Mouse (Mus musculus) heart, postnatal 36 days (tissue): ENCODE measurements around the gene Siglecg. TPM values are rescaled to one million over a fixed set of nuclear protein-coding genes. Genes with fewer than 3 reads are reported as not detected.

Source experiments
- DNase-seq, 2 experiments: peaks; one replicate each; pipeline ENCODE4 v3.0.0; 2021 to 2022
- intact Hi-C: fragments of 180-260 bp; cut with DNase I; formaldehyde crosslinking; loops from one replicate; pipeline ENCODE4 v1.15.1; 2025
- total RNA-seq, 2 experiments: library from RNA; stranded (reverse); gene quantifications; 2 replicates each; pipeline ENCODE4 v1.2.3; 2021

Gene Siglecg
- total RNA-seq, 2 experiments from 2014 or later = 0.22 to 0.51 TPM

DNA sequence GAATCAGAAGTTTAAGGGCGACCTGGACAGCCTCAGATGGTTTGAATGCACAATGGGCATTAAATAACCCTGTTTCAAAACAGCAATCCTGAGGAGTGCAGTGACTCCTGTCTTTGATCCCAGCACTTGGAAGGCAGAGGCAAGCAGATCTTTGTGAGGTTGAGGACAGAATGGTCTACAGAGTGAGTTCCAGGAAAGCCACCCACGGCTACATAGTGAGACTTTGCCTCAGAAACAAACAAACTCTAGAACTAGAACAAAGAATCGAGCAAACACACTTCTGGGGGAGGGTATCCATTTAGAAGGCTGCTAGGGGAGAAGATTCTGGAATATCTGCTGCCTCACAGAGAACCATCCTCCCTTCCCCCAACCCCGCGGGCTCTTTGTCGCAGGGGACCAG lies 32.5 kb downstream of the Siglecg start, which contains the start of gene Cldnd2:
Gene Cldnd2, plus strand, starts transcription at position 301 of the 400 bp plus-strand sequence.
- intact Hi-C loops = loop anchor here (5.0 kb wide), 2 partner anchors 133 to 807 kb away; partner anchors contain the start of genes 1700028J19Rik and 2410002F23Rik
- no peak for DNase-seq

DNA sequence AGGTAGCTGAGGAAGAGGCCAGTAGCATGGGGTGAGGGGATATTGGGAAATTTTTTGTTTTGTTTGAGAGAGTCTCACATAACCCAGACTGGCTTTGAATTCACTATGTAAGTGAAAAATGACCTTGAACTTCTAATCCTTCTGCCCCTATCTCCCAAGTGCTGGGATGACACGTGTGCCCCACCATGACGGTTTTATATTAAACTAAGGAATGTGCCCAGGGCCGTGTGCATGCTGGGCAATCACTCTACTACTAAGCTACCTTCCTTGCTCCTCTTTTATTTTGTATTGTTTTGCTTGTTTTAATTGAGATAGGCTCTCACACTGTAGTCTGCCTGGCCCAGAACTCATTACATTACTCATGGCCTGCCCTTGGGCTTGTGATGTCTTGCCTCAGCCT lies 33.1 kb downstream of the Siglecg start:
- intact Hi-C loops = loop anchor here (5.0 kb wide), 2 partner anchors 134 to 806 kb away; partner anchors contain the start of genes 1700028J19Rik and 2410002F23Rik
- DNase-seq = no peak

DNA sequence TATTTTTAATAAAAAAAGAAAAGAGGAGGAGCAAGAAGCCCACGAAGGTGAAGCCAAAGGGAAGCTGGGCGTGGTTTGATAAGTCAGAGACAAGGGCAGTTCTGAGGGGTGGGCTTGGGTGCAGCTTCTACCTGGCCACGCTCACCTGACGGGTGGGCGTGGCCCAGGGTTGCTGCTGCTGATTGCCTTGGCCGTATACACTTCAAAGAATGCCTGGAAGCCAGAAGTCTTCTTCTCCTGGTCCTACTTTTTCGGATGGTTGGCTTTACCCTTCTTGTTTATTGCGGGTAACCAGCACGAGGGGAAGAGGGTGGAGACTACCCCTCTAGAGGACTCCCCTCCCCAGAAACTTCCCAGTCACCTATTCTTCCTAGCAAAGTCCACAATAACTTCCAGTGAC lies 34.7 kb downstream of the Siglecg start:
- intact Hi-C loops = loop anchor here (5.0 kb wide), 2 partner anchors 135 to 805 kb away; partner anchors contain the start of genes 1700028J19Rik and 2410002F23Rik
- no peak for DNase-seq

- DNase-seq = peak; percentile 83
- intact Hi-C loops = loop anchor here (5.0 kb wide), 2 partner anchors 136 to 804 kb away; partner anchors contain the start of genes 1700028J19Rik and 2410002F23Rik
Measured at GRCm38 (mm10) chr7:43443126-43443916, 35.3 kb downstream of the Siglecg start.

GRCm38 (mm10) chr7:43443917-43444293 lies 35.9 kb downstream of the Siglecg start, which contains the start of the genes Etfb and Gm45233:
Etfb (plus strand) TSS chr7:43444083.
Gm45233 (plus strand) TSS chr7:43444128.
- DNase-seq = peak; percentile 90 to 92
- intact Hi-C loops = loop anchor here (5.0 kb wide), 2 partner anchors 137 to 803 kb away; partner anchors contain the start of genes 1700028J19Rik and 2410002F23Rik

GRCm38 (mm10) chr7:43447801-43448200 lies 39.8 kb downstream of the Siglecg start:
- intact Hi-C loops = no loop called here
- no peak for DNase-seq

- intact Hi-C loops = no loop called here
- DNase-seq = no peak
Measured at GRCm38 (mm10) chr7:43448246-43448645, 40.2 kb downstream of the Siglecg start.

- intact Hi-C loops = no loop called here
- DNase-seq = no peak
Measured at GRCm38 (mm10) chr7:43449811-43450210, 41.8 kb downstream of the Siglecg start.

- no peak for DNase-seq
- intact Hi-C loops = no loop called here
Measured at GRCm38 (mm10) chr7:43451726-43452125, 43.7 kb downstream of the Siglecg start.

DNA sequence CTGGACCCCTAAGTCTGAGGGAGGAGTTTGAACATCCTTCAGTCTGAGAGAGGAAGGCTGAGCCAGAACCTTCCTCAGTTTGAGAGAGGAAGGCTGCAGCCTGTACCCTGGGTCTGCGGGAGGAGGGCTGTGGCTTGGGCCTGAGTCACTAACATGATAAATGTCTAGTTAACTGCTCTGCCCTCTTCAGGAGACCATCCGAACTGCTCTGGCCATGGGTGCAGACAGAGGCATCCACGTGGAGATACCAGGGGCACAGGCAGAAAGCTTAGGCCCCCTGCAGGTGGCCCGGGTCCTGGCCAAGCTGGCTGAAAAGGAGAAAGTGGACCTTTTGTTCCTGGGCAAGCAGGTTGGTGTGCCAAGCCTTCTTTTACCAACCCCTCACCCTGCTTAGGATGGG lies 44.6 kb downstream of the Siglecg start:
- intact Hi-C loops = no loop called here
- no peak for DNase-seq

DNA sequence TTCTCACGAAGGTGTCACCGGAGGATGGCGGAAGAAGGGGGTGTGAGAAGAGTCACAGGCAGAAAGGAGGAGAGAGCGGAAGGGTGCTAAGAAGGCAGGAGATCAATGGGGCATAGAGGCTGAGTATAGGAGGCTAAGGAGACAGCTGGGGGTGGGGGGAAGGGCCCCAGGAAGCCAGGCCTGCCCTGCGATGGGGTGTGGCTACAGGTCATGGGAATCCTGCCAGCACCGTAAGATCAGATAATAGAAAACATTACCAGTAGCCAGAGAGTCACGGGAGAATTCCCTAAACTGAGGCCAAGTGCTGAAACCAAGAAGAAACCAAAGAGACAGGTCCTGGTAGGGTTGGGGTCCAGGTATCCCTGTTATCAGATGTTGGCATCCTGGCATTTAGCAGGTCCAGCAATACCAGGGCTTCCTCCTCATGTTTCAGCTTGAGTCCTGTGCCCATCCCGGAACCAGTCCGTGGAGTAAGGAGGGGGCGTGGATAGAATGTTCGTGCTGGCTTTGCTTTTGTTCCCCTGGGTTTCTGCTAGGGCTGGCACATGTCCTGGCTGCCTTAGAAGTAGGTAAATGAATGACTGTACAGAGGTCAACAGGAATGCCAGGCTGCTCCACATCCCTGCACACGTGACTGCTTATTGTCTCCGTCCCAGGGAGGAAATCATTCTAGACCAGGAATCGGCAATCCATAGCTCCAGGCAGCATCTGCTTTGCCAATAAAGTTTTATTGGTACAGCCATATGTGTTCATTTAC lies 45.8 kb downstream of the Siglecg start:
- intact Hi-C loops = no loop called here
- no peak for DNase-seq

GRCm38 (mm10) chr7:43454371-43454770 lies 46.4 kb downstream of the Siglecg start:
- no peak for DNase-seq
- intact Hi-C loops = no loop called here

DNA sequence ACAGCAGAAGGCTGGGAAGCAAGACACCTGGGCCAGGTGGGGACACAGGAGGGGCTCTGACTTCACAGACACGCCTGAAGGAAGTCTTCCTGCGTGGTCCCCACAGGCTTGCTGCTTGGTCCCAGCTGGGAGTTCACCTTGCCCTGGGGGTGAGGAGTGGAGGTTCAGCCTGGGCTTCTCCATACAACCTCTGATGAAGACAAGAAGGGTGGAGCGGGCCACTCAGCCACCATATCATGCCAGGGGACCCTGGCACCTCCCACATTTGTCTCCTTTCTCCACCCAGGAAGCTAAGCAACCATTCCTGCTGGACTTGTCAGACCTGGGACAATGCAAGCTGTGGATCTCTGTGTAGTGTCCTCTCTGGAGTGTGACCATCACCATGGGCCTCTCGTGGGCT lies 54.8 kb downstream of the Siglecg start, which contains the start of gene Vsig10l:
Gene Vsig10l, plus strand, starts transcription at position 301 of the 400 bp plus-strand sequence.
- DNase-seq = no peak
- intact Hi-C loops = no loop called here

GRCm38 (mm10) chr7:43463976-43464375 lies 56.0 kb downstream of the Siglecg start:
- no peak for DNase-seq
- intact Hi-C loops = no loop called here

GRCm38 (mm10) chr7:43464864-43465343 lies 56.9 kb downstream of the Siglecg start:
- no peak for DNase-seq
- intact Hi-C loops = loop anchor here (5.0 kb wide), 3 partner anchors 97 to 207 kb away; partner anchors contain the start of genes Ctu1, Zfp658 and Zfp719

DNA sequence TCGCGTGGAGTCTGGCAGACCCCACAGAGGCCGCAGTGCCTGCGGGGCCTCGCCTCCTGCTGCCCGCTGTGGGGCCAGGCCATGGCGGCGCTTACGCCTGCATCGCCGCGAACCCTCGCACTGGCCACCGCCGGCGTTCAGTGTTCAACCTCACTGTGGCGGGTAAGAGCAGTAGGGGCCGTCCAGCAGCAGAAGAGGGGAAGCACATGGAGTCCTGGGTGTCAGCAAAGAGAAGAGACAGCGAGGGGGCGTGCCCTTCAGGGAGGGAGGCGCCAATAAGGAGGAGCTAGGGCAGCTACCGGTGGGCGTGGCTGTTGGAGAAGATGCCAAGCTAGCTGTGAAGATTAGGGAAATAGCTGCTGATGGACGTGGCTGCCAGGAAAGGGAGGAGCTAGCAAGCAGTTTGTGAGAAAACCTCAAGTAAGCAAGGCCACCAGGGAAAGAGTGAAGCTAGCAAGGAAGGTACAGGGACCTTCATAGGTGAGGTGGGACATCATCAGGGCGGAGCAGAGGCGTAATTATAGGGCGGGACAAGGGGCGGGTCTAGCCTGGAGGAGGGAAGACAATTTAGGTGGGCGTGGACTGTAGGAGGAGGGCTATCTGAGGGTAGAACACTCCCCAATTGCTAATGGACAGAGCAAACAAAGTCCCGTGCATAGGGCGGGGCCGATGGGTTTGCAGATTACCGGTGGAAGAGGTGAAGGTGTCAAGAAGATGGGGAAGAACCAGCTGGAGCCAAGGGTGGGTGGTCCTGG lies 57.5 kb downstream of the Siglecg start:
- intact Hi-C loops = loop anchor here (1.0 to 5.0 kb wide), 4 partner anchors 42 to 207 kb away; partner anchors contain the start of genes Ctu1, Zfp658 and Zfp719
- peak; percentile 87 for DNase-seq

GRCm38 (mm10) chr7:43466099-43466694 lies 58.2 kb downstream of the Siglecg start:
- peak; percentile 81 to 83 for DNase-seq
- intact Hi-C loops = loop anchor here (1.0 to 5.0 kb wide), 4 partner anchors 43 to 206 kb away; partner anchors contain the start of genes Ctu1, Zfp658 and Zfp719
